Mouse (Mus musculus) lung, embryonic 15.5 days (tissue): ENCODE results near the gene Dab2ip. TPM values are rescaled to one million over a fixed set of nuclear protein-coding genes. Genes with fewer than 3 reads are reported as not detected.

ENCODE experiments used
- ATAC-seq: fragments of 200-750 bp; cut with Nextera tagmentation; 2 replicates; pipeline ENCODE4 v1.8.0; 2017; ENCODE audit warnings: moderate number of reproducible peaks, borderline replicate concordance; ENCODE audit not compliant: low FRiP score, low TSS enrichment; ENCODE audit errors: extremely low read depth
- H3K27ac ChIP-seq: fragments of 300-500 bp; sonication (generic); 2 replicates; pipeline ENCODE4 v1.5.1; 2015; ENCODE audit warnings: moderate library complexity, mild to moderate bottlenecking, inconsistent platforms
- H3K27me3 ChIP-seq: fragments of 300-500 bp; sonication (generic); 2 replicates; pipeline ENCODE4 v1.6.1; 2015; ENCODE audit warnings: inconsistent platforms
- H3K36me3 ChIP-seq: fragments of 300-500 bp; sonication (generic); 2 replicates; pipeline ENCODE4 v1.6.1; 2015; ENCODE audit warnings: inconsistent platforms
- H3K4me1 ChIP-seq: fragments of 300-500 bp; sonication (generic); 2 replicates; pipeline ENCODE4 v1.6.1; 2015; ENCODE audit warnings: inconsistent platforms
- H3K4me2 ChIP-seq: fragments of 300-500 bp; sonication (generic); 2 replicates; pipeline ENCODE4 v1.6.1; 2015; ENCODE audit warnings: inconsistent platforms, mild to moderate bottlenecking, moderate library complexity
- H3K4me3 ChIP-seq: fragments of 300-500 bp; sonication (generic); 2 replicates; pipeline ENCODE4 v1.5.1; 2015; ENCODE audit warnings: mild to moderate bottlenecking, inconsistent platforms
- H3K9ac ChIP-seq: fragments of 300-500 bp; sonication (generic); 2 replicates; pipeline ENCODE4 v1.6.1; 2015; ENCODE audit warnings: inconsistent platforms
- H3K9me3 ChIP-seq: fragments of 300-500 bp; sonication (generic); 2 replicates; pipeline ENCODE4 v1.6.1; 2016; ENCODE audit warnings: inconsistent platforms
- WGBS: fragments of 180-500 bp; shearing (Covaris S2); methylation state at CpG from one replicate; pipeline ENCODE4 v1.1.7; 2015; 5-methylcytosine and 5-hydroxymethylcytosine counted together
- polyA plus RNA-seq: library from polyadenylated mRNA; unstranded; fragments of >200 nt; fragmentation: Nextera tagmentation; extraction: Ambion mirVana; gene quantifications from 2 replicates; pipeline ENCODE4 v1.2.1, GENCODE M21; 2015

Gene Dab2ip
- polyA plus RNA-seq, 1 experiment from 2014 or later, result 54.2 TPM

DNA sequence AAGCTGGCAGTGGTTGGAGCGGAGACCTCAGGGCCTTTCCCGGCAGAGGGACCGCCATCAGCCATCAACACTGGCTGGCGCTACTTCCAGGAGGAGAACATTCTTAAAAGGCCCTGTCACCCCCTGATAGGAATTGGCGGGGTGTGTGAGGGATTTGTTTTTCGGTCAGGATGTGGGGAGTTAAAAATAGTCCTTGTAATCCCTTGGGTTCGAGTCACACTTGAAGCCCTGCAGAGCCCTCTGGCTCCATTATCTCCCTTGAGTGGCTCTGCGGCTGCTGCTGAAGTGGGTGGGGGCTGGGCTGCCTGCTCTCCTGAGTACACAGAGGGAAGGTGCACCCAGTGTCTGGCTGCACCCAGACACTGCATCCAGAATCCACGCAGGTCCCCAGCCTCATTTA, 30.3 kb downstream of the Dab2ip start:
- no peak overlapping the region for H3K9ac ChIP-seq
- H3K4me1 ChIP-seq, result peaks cover 71% of the 10 kb centered on the region
- no peaks in the 10 kb centered on the region for H3K36me3 ChIP-seq
- ATAC-seq, result peak; percentile 23; the same call in 1 of the 2 replicates
- H3K4me2 ChIP-seq, result peak overlapping the region; percentile 16; the same call in 1 of the 2 replicates
- H3K9me3 ChIP-seq, result no peaks in the 10 kb centered on the region
- H3K27ac ChIP-seq, result peak overlapping the region; percentile 31
- peaks cover 9% of the 10 kb centered on the region; the same call in 1 of the 2 replicates for H3K27me3 ChIP-seq
- H3K4me3 ChIP-seq, result no peak overlapping the region
- 28% methylated on average over 9 of the region's 9 CpGs for WGBS

DNA sequence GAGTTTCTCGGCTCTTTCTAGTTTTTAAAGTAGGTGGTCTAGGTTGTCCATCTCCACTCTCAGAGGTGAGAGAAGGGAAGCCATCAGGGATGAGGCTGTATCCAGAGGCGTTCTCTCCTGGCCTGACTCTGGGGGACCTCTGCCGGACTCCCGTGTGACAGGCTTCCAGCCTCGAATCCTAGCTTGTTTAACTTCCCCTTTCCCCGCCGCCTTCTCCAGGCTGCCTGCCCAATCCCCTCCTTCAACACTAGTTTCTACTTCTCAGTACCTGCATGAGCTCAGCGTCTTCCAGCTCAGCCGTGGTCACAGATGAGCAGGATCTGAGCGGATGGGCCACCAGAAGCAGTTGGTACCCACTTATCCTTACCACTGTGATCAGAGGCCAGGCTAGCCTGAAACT, 31.3 kb downstream of the Dab2ip start:
- H3K9me3 ChIP-seq, result no peaks in the 10 kb centered on the region
- H3K9ac ChIP-seq, result no peak overlapping the region
- no peaks in the 10 kb centered on the region for H3K27me3 ChIP-seq
- no peak overlapping the region for H3K4me2 ChIP-seq
- H3K4me1 ChIP-seq, result peaks cover 70% of the 10 kb centered on the region
- 42% methylated on average over 10 of the region's 10 CpGs for WGBS
- H3K27ac ChIP-seq, result peak overlapping the region; percentile 12; the same call in 1 of the 2 replicates
- H3K36me3 ChIP-seq, result no peaks in the 10 kb centered on the region
- no peak for ATAC-seq
- H3K4me3 ChIP-seq, result no peak overlapping the region

DNA sequence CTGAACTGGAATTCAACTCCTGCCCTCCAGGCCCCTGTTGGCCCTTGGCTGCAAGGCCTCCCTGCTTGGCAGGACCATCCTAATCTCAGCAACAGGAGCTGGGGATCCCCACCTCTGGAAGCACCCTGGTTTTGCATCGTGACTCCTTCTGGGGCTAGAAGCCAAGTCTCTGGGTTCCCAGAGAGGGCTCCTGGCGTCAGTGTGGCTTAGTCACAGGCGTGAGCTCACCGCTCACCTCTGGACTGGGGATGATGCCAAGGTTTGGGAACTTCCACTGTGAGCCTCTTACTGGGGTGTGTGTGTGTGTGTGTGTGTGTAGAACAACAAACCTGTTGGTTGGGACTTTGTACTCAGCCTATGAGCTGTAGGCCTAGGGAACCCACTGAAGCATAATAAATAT, 31.7 kb downstream of the Dab2ip start:
- 0 out of 2 replicates have a peak overlapping the region, but pooled peaks have one; percentile 12 for H3K27ac ChIP-seq
- H3K27me3 ChIP-seq, result no peaks in the 10 kb centered on the region
- no peaks in the 10 kb centered on the region for H3K36me3 ChIP-seq
- no peak overlapping the region for H3K4me3 ChIP-seq
- H3K4me1 ChIP-seq, result peaks cover 73% of the 10 kb centered on the region
- no peaks in the 10 kb centered on the region for H3K9me3 ChIP-seq
- H3K4me2 ChIP-seq, result no peak overlapping the region
- H3K9ac ChIP-seq, result no peak overlapping the region
- 51% methylated on average over 4 of the region's 4 CpGs for WGBS
- ATAC-seq, result no peak

DNA sequence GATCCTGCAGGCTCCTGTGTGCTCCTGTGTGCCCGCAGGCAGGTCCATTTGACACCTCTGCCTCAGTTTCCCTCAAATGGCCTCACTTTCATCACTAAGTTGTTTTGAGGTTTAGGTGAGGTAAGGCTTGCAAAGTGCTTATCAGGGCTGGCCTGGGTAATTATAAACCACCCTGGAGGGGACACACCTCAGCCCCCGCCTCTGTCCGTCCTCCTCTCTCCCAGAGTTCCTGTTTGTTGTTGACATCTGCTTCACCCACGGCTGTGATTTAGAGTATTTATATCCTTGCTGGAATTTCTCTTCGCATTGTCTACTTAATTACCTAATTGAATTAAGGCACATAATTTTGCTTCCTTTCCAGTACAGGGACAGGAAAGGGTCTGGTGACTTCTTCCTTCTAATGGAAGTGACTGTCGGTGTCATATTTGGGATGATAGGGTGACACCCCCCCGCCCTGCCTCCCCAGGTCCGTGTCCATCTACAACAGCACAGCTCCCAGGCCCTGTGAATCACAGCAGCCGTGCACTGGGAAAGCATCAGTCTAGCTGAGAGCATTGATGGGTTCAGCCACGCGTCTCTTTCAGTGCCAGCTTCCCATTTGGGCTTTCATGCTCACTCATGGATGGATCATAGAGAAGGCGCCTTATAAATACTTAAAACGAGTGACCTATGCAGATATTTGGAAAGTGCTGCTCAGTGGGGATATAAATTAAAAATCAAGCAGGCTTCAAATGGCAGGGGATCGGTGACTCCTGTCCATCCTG, 34.1 kb downstream of the Dab2ip start:
- H3K27me3 ChIP-seq, result no peaks in the 10 kb centered on the region
- H3K27ac ChIP-seq, result no peak overlapping the region; the same call in none of the 2 replicates
- 57% methylated on average over 14 of the region's 14 CpGs for WGBS
- H3K4me1 ChIP-seq, result peaks cover 81% of the 10 kb centered on the region
- no peaks in the 10 kb centered on the region for H3K36me3 ChIP-seq
- H3K9me3 ChIP-seq, result no peaks in the 10 kb centered on the region
- no peak overlapping the region for H3K4me3 ChIP-seq
- no peak for ATAC-seq
- H3K9ac ChIP-seq, result no peak overlapping the region
- no peak overlapping the region for H3K4me2 ChIP-seq

DNA sequence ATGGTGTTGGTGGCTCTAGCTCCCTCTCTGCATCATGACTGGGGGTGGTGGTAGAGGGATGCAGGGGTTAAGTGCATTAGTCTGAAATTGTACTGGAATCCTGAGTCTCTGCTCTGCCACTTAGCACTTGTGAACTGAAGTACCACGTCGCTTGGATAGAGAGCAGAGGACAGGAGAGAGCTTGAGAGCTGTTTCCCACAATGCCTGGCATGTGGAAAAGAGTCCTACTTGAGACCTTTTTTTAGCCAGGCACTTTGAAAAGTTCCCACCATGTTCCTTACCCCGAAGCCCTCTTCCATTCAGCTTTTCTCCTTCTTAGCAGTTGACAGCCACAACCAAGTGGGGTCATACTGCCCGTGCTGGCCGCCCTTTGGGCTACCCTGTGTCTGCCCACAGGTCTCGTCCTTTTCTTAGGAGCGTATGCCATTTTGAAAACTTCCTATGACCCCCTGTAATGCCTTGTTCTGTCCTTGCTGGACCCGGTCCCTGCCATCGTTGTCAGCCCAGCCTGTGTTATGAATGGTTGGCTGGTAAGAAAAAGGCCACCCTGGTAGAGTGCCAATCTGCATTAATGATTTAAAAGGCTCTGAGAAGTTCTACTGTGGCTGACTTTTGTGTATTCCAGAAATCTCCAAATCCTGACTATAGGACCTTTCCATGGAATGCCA, 34.8 kb downstream of the Dab2ip start:
- WGBS, result 60% methylated on average over 9 of the region's 9 CpGs
- Histone ChIP-seq H3K4me2 (no peak overlapping the region), H3K9ac (no peak overlapping the region), H3K4me3 (no peak overlapping the region), H3K4me1 (peaks cover 77% of the 10 kb centered on the region), H3K27me3 (no peaks in the 10 kb centered on the region), H3K27ac (peak overlapping the region; percentile 72), H3K36me3 (no peaks in the 10 kb centered on the region), H3K9me3 (no peaks in the 10 kb centered on the region)
- no peak for ATAC-seq

DNA sequence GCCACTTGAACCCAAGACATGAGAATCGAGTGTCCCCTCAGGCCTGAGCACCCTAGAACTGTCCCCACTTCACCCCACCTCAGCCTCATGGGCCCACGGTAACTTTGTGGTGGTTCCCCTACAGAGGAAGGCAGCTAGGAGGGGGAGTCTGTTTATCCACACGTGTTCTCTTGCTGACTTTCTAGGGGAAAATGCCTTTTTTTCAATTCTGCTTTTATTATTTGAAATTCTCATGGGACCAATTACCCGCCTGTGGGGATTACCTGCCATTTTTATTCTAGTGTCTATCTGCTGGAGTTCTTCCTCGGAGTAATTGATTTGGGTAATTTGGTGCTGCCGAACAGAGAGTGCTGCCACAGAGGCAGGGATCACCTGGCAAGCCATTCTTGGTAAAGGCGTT, 35.8 kb downstream of the Dab2ip start:
- no peak for ATAC-seq
- Histone ChIP-seq H3K4me2 (no peak overlapping the region), H3K27me3 (no peaks in the 10 kb centered on the region), H3K36me3 (no peaks in the 10 kb centered on the region), H3K9ac (no peak overlapping the region), H3K4me3 (no peak overlapping the region), H3K9me3 (no peaks in the 10 kb centered on the region), H3K27ac (no peak overlapping the region), H3K4me1 (peaks cover 75% of the 10 kb centered on the region)
- WGBS, result 74% methylated on average over 7 of the region's 7 CpGs

DNA sequence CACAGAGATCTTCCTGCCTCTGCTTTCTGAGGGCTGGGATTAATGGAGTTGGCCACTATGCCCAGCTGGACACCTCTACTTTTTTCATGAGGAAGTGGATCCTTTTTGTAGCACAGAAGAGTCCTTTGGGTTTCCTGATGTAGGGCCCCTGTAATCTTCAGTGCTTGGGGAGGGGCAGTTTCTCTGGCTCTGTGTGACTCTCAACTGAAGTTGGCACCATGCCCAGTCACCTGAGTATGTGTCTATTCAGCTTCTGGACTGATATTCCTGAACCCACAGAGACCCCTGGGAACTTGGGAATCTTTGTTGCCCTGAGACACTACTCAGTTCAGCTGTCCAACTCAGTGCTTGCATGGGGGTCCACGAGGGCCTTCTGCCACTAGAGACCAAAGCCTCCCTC, 37.0 kb downstream of the Dab2ip start:
- Histone ChIP-seq H3K4me2 (no peak overlapping the region), H3K9ac (no peak overlapping the region), H3K4me1 (peaks cover 65% of the 10 kb centered on the region), H3K27ac (peak overlapping the region; percentile 53), H3K4me3 (no peak overlapping the region), H3K9me3 (no peaks in the 10 kb centered on the region), H3K36me3 (no peaks in the 10 kb centered on the region), H3K27me3 (no peaks in the 10 kb centered on the region)
- no peak for ATAC-seq
- 65% methylated on average over 1 of the region's 1 CpGs for WGBS

DNA sequence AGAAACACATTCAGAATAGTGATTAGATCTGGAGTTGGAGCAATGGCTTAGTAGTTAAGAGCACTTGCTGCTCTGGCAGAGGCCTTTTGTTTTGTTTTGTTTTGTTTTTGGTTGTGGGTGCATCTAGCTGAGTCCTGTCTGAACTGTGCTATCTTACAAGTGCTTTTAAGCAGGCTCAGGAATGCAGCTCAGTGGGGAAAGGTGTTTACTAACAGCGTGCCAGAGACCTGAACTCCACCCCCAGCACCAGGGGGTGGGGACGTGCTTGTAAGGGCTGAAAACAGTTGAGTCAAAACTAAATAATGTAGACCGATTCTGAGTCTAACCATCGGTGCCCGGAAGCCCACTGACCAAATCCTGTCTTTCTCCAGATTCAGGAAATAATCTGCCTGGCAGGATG, 37.7 kb downstream of the Dab2ip start:
- Histone ChIP-seq H3K4me2 (no peak overlapping the region), H3K27me3 (no peaks in the 10 kb centered on the region), H3K36me3 (no peaks in the 10 kb centered on the region), H3K4me1 (peaks cover 59% of the 10 kb centered on the region), H3K4me3 (no peak overlapping the region), H3K9me3 (no peaks in the 10 kb centered on the region), H3K9ac (no peak overlapping the region), H3K27ac (peak overlapping the region; percentile 53)
- WGBS, result 49% methylated on average over 5 of the region's 5 CpGs
- ATAC-seq, result no peak

DNA sequence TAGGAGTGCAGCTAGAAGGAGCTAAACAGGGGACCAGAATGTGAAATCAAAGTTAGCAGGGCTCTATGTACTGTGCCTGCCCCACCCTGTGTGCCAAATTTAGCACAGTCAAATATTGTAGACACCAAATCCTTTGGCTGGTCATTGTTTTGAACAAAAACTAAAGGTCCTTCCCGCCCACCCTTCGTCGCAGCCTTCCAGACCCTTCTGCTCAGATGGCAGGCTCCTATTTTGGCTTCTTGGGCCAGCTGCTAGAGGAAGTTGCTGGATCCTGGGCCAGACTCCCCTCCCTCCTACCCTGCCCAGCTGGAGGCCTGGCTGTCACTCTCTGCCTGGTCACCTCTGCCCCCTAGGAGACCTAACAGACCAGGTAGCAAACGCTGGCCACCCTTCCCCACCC, 38.7 kb downstream of the Dab2ip start:
- Histone ChIP-seq H3K27me3 (no peaks in the 10 kb centered on the region), H3K4me1 (peaks cover 50% of the 10 kb centered on the region), H3K36me3 (no peaks in the 10 kb centered on the region), H3K9me3 (no peaks in the 10 kb centered on the region), H3K27ac (no peak overlapping the region), H3K4me2 (no peak overlapping the region), H3K9ac (no peak overlapping the region), H3K4me3 (no peak overlapping the region)
- ATAC-seq, result no peak
- 65% methylated on average over 4 of the region's 4 CpGs for WGBS

DNA sequence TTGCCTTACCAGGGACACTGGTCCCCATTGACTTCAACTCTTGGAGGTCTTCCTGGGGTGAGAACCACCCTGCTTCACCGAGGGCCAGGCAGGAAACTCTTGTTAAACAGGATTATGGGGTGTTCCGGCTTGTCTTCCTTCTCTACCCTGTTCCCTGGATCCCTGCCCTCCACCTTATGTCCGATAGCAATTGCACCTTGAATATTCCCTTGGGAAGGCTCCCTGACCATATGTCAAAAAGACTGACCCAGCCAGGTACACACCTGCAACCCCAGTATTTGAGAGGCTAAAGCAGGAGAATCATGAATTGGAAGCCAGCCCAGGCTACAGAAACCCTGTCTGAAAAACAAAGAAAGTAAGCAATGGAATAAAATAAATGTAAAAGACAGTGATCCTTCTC, 40.8 kb downstream of the Dab2ip start:
- H3K27me3 ChIP-seq, result no peaks in the 10 kb centered on the region
- H3K4me1 ChIP-seq, result peaks cover 33% of the 10 kb centered on the region
- H3K4me2 ChIP-seq, result no peak overlapping the region
- H3K27ac ChIP-seq, result no peak overlapping the region
- H3K36me3 ChIP-seq, result no peaks in the 10 kb centered on the region
- no peak for ATAC-seq
- H3K9ac ChIP-seq, result no peak overlapping the region
- no peaks in the 10 kb centered on the region for H3K9me3 ChIP-seq
- 47% methylated on average over 3 of the region's 3 CpGs for WGBS
- no peak overlapping the region for H3K4me3 ChIP-seq

DNA sequence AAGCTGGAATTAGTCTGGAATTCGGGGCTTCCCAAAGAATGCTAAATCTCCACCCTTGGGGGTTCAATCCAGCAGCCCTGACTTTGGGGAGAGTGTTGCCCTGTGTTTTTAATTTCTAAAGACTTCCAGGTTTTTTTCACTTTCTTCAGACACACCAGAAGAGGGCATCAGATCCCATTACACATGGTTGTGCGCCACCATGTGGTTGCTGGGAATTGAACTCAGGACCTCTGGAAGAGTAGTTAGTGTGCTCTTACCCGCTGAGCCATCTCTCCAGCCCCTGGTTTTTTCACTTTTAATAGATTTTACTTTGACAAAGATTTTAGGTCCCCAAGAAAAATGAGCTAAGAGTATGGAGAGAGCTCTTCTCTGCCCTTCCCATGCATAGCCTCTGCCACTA, 43.6 kb downstream of the Dab2ip start:
- no peak for ATAC-seq
- H3K9ac ChIP-seq, result no peak overlapping the region
- H3K36me3 ChIP-seq, result no peaks in the 10 kb centered on the region
- no peak overlapping the region for H3K4me2 ChIP-seq
- H3K4me1 ChIP-seq, result peaks cover 16% of the 10 kb centered on the region
- WGBS, result 86% methylated on average over 3 of the region's 3 CpGs
- H3K9me3 ChIP-seq, result no peaks in the 10 kb centered on the region
- H3K27me3 ChIP-seq, result no peaks in the 10 kb centered on the region
- H3K4me3 ChIP-seq, result no peak overlapping the region
- no peak overlapping the region for H3K27ac ChIP-seq

DNA sequence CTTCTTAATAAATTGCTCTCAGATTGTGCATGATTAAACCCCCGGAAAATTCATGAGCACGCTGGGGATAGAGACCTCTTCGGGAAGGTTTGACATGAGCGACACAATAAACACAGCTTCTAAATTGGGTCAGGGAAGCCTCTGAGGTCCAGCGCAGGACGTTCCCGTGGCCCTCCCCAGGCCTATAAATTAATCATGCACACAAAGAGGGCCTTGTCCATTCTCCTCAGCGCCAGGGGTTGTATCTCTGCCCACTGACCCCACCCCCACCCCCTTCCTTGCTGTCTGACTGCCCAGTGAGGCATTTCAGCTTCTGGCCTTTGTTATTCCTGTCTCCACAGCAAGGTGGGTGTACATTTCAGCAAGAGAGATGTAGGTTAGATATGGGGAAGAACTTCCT, 49.4 kb downstream of the Dab2ip start:
- Histone ChIP-seq H3K4me3 (no peak overlapping the region), H3K27me3 (no peaks in the 10 kb centered on the region), H3K36me3 (no peaks in the 10 kb centered on the region), H3K9ac (no peak overlapping the region), H3K9me3 (no peaks in the 10 kb centered on the region), H3K4me2 (no peak overlapping the region), H3K27ac (no peak overlapping the region), H3K4me1 (peaks cover 35% of the 10 kb centered on the region)
- no peak for ATAC-seq
- 39% methylated on average over 8 of the region's 8 CpGs for WGBS
